Mouse (Mus musculus) forebrain, embryonic 11.5 days (tissue): Measurements from ENCODE around the gene Exoc4. TPM values are rescaled to one million over a fixed set of nuclear protein-coding genes. Genes with fewer than 3 reads are reported as not detected.

Experiments used
- ATAC-seq: fragments of 200-750 bp; cut with Nextera tagmentation; replicated peaks from 2 replicates; pipeline ENCODE4 v1.8.0; 2017; ENCODE audit warnings: moderate TSS enrichment; ENCODE audit not compliant: low FRiP score
- DNase-seq: peaks from one replicate; pipeline ENCODE4 v3.0.0-alpha.2; 2017; ENCODE audit warnings: low spot score
- H3K27ac ChIP-seq: fragments of 300-500 bp; sonication (generic); 2 replicates; pipeline ENCODE4 v1.5.1; 2014; ENCODE audit warnings: low read depth, low read length
- H3K27me3 ChIP-seq: fragments of 300-500 bp; sonication (generic); 2 replicates; pipeline ENCODE4 v1.6.1; 2014; ENCODE audit warnings: mild to moderate bottlenecking, low read length, mixed read lengths; ENCODE audit not compliant: control insufficient read depth, insufficient read depth
- H3K36me3 ChIP-seq: fragments of 300-500 bp; sonication (generic); 2 replicates; pipeline ENCODE4 v1.6.1; 2014; ENCODE audit warnings: mild to moderate bottlenecking, low read length, moderate library complexity, mixed read lengths; ENCODE audit not compliant: control insufficient read depth, insufficient read depth
- H3K4me1 ChIP-seq: fragments of 300-500 bp; sonication (generic); replicated peaks from 2 replicates; pipeline ENCODE4 v1.6.1; 2014; ENCODE audit warnings: low read length, mixed read lengths; ENCODE audit not compliant: control insufficient read depth, insufficient read depth
- H3K4me2 ChIP-seq: fragments of 300-500 bp; sonication (generic); 2 replicates; pipeline ENCODE4 v1.6.1; 2014; ENCODE audit warnings: low read depth, mild to moderate bottlenecking, low read length, moderate library complexity, mixed read lengths; ENCODE audit not compliant: severe bottlenecking
- H3K4me3 ChIP-seq: fragments of 300-500 bp; sonication (generic); 2 replicates; pipeline ENCODE4 v1.5.1; 2014; ENCODE audit warnings: low read depth, low read length
- H3K9ac ChIP-seq: fragments of 300-500 bp; sonication (generic); 2 replicates; pipeline ENCODE4 v1.6.1; 2014; ENCODE audit warnings: low read length
- H3K9me3 ChIP-seq: fragments of 300-500 bp; sonication (generic); 2 replicates; pipeline ENCODE4 v1.6.1; 2016; ENCODE audit warnings: low read length, mixed read lengths; ENCODE audit not compliant: control insufficient read depth
- WGBS: fragments of 180-500 bp; shearing (Covaris S2); extraction: QIAGEN DNeasy Blood & Tissue Kit; methylation state at CpG from one replicate; pipeline ENCODE4 v1.1.7; 2014; 5-methylcytosine and 5-hydroxymethylcytosine counted together
- polyA plus RNA-seq: library from polyadenylated mRNA; unstranded; fragments of >200 nt; fragmentation: Nextera tagmentation; extraction: Ambion mirVana; gene quantifications from 2 replicates; pipeline ENCODE4 v1.2.1, GENCODE M21; 2014

Gene Exoc4
- polyA plus RNA-seq, 1 experiment from 2014 or later: 41.2 TPM

DNA sequence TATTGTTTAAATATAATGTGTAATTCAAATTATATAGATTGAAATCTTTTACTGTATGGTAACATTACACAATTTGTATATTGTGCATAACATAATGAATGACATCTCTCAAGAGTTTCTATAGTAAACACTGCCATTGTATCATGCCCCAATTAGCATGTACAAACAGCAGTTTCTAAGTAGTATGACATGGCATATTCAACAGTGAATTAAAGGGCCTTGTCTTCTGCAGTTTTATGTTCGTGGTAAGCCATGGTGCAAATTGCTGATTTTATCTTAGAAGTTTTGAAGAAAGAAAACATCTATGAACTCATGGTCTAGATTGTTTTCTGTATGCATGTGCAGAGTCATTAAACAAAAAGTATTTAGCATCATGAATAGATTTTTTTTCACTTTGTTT lies 79.4 kb downstream of the Exoc4 start:
- Histone ChIP-seq H3K9ac (no peak overlapping the region), H3K9me3 (no peaks in the 10 kb centered on the region), H3K27ac (no peak overlapping the region), H3K36me3 (no peaks in the 10 kb centered on the region), H3K4me2 (no peak overlapping the region), H3K4me1 (no peaks in the 10 kb centered on the region), H3K4me3 (no peak overlapping the region), H3K27me3 (no peaks in the 10 kb centered on the region)
- no peak for ATAC-seq
- DNase-seq: no peak
- 53% methylated on average over 1 of the region's 1 CpGs for WGBS

DNA sequence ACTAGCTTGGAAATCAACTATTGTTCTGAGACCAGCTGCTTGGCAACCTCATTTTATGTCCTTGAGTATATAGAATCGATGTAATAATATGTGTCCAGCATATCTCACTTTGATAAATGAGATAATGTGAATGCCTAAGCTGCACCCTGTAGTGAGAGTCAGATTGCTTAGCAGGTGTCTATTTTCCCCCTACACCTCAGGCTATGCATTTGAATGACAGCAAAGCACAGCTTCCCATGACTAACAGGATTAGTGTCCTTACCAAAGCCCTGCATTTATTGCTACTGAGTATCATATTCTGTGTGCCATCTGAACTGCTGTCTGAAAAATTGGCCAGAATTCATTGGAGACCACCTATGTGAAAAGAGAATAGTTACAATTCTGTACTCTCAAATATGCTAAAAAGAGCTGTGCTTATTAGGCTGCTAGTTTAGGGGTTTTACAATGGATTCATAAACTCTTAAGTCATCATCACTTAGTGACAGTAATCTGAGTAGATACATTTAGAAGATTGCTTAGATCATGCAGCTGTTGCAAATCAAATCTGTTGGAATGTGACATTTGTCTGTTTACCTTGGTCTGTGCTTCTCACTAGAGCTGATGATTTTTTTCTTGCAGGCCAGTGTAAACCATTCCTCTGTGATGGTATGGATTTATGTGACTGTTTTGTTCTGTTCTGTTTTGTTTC lies 98.3 kb downstream of the Exoc4 start:
- Histone ChIP-seq H3K4me3 (no peak overlapping the region), H3K36me3 (no peaks in the 10 kb centered on the region), H3K4me2 (no peak overlapping the region), H3K9ac (no peak overlapping the region), H3K27ac (no peak overlapping the region), H3K9me3 (no peaks in the 10 kb centered on the region), H3K4me1 (no peaks in the 10 kb centered on the region), H3K27me3 (no peaks in the 10 kb centered on the region)
- ATAC-seq (no peak), DNase-seq (no peak)
- 44% methylated on average over 1 of the region's 1 CpGs for WGBS

DNA sequence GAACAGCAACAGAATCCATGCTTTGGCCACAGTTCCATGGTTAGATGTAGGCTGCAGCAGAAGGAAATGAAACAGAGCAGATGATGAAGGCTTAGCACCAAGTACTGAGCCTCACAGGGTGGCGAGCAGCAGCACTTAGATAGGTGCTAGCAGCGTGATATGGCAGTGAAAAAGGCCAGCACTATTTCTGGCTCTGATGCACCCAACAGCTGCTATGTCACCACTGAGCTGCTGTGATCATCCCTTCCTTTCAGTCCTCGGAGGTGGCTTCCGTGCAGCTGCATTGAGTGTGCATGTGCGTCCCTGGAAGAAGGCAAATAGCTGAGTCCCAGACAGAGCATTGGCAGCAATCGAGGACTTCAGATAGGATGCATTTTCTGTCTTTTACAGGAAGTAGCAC lies 112.7 kb downstream of the Exoc4 start:
- no peaks in the 10 kb centered on the region for H3K27me3 ChIP-seq
- H3K9me3 ChIP-seq: no peaks in the 10 kb centered on the region
- H3K36me3 ChIP-seq: no peaks in the 10 kb centered on the region
- no peaks in the 10 kb centered on the region for H3K4me1 ChIP-seq
- DNase-seq (no peak), ATAC-seq (no peak)
- no peak overlapping the region for H3K9ac ChIP-seq
- H3K4me3 ChIP-seq: no peak overlapping the region
- H3K27ac ChIP-seq: no peak overlapping the region
- whole genome bisulfite sequencing: 90% methylated on average over 6 of the region's 6 CpGs
- no peak overlapping the region for H3K4me2 ChIP-seq

DNA sequence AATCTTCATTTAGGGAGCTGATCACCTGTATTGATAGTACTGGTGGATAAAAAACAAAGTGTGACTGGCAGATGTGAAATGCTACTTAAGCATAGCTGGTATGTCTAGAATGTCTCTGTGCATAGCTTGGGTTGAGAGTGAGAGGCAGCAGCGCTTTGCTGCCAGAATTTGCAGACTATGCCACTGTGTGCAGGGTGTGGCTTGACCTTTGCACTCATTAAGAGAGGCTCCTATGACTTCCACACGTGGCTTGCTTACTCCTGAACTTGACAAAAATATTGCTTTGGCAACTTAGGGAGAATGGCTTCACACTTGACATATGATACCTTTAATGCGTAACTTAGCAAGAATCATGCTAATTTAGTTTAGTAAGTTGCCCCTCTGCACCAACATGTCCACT lies 131.6 kb downstream of the Exoc4 start:
- ATAC-seq (no peak), DNase-seq (no peak)
- Histone ChIP-seq H3K36me3 (no peaks in the 10 kb centered on the region), H3K27me3 (no peaks in the 10 kb centered on the region), H3K4me3 (no peak overlapping the region), H3K9ac (no peak overlapping the region), H3K27ac (no peak overlapping the region), H3K4me2 (no peak overlapping the region), H3K4me1 (no peaks in the 10 kb centered on the region), H3K9me3 (no peaks in the 10 kb centered on the region)
- WGBS: 67% methylated on average over 3 of the region's 3 CpGs

DNA sequence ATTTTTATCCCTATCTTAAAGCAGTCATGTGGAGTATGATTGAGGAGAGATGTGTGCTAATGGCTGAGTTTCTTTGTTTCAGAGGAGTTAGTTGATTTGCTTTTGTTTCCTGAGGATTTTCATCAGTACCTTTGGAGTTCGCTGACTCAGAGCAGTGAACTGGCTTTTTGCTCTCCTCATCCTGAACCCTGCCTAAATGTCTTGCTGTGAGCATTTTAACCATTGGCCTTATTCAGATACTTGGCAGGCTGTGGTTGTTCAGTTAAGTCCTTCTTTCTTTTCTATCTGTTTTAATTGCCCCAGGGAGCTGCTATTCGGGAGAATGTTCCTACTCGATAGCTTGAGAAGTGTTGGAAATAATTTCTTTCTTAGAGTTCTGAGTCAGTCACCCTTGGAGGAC lies 133.3 kb downstream of the Exoc4 start:
- no peak overlapping the region for H3K9ac ChIP-seq
- no peaks in the 10 kb centered on the region for H3K4me1 ChIP-seq
- H3K9me3 ChIP-seq: no peaks in the 10 kb centered on the region
- no peak overlapping the region for H3K4me2 ChIP-seq
- 25% methylated on average over 3 of the region's 3 CpGs for WGBS
- H3K27me3 ChIP-seq: no peaks in the 10 kb centered on the region
- ATAC-seq (no peak), DNase-seq (no peak)
- no peak overlapping the region for H3K27ac ChIP-seq
- H3K4me3 ChIP-seq: no peak overlapping the region
- H3K36me3 ChIP-seq: no peaks in the 10 kb centered on the region

DNA sequence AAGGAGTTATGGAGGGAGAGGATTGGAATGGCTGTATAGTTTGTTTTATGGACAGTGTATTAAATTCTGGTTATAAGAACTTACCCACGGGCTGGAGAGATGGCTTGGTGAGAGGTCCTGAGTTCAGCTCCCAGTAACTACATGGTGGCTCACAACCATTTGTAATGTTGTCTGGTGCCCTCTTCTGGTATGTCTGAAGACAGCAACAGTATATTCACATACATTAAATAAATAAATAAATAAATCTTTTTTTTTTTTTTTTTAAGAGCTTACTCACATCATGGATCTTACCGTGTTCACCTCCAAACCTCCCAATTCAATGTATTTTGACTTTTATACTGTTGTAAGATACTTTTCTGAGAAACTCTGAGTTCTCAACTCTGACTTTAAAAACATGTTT lies 143.1 kb downstream of the Exoc4 start:
- Histone ChIP-seq H3K9me3 (no peaks in the 10 kb centered on the region), H3K4me1 (no peaks in the 10 kb centered on the region), H3K9ac (no peak overlapping the region), H3K27ac (no peak overlapping the region), H3K4me2 (no peak overlapping the region), H3K36me3 (no peaks in the 10 kb centered on the region), H3K4me3 (no peak overlapping the region), H3K27me3 (no peaks in the 10 kb centered on the region)
- no peak for DNase-seq
- 92% methylated on average over 2 of the region's 2 CpGs for WGBS
- ATAC-seq: no peak

DNA sequence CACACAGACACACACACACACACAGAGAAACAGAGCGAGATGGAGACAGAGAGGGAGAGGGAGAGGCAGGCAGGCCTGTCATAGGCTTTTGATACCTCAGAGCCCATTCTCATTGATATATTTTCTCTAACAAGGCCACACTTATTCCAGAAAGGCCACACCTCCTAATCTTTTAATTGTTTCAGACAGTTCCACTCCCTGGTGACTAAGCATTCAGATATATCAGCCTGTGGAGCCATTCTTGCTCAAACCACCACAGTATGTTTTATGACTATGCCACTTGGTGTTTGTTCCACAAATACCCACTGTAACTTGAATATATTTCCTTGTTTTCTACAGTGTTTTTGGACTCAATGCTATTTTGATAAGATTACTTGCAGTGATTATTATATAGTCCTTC lies 150.6 kb downstream of the Exoc4 start:
- no peaks in the 10 kb centered on the region for H3K9me3 ChIP-seq
- no peak overlapping the region for H3K27ac ChIP-seq
- ATAC-seq: no peak
- WGBS: no CpG with 5 or more reads among the region's 1 CpGs
- no peak for DNase-seq
- no peak overlapping the region for H3K4me3 ChIP-seq
- no peaks in the 10 kb centered on the region; the same call in 1 of the 2 replicates for H3K4me1 ChIP-seq
- H3K36me3 ChIP-seq: no peaks in the 10 kb centered on the region
- H3K27me3 ChIP-seq: no peaks in the 10 kb centered on the region
- no peak overlapping the region for H3K9ac ChIP-seq
- H3K4me2 ChIP-seq: no peak overlapping the region

DNA sequence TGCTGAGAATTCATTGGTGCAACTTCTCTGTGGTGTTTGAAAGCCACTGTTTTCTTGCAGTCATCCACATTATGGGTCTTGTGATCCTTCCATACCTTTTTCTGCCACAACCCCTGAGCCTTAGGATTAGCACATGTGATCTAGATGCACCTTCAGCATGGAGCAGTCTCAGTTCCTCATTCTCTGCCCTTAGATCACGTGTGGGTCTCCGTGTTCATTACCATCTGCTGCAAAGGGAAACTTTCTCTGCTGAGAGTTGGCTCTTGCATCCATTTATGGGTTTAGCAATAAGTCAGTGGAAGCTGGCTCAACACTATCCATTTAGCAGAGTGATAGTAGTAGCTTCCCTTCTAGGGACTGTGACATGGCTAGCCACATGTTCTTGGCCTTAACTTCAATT lies 152.3 kb downstream of the Exoc4 start:
- Histone ChIP-seq H3K4me2 (no peak overlapping the region), H3K36me3 (no peaks in the 10 kb centered on the region), H3K9ac (no peak overlapping the region), H3K27me3 (no peaks in the 10 kb centered on the region), H3K4me3 (no peak overlapping the region), H3K27ac (no peak overlapping the region), H3K9me3 (no peaks in the 10 kb centered on the region), H3K4me1 (no peaks in the 10 kb centered on the region; the same call in 1 of the 2 replicates)
- WGBS: 93% methylated on average over 2 of the region's 2 CpGs
- ATAC-seq: no peak
- no peak for DNase-seq

DNA sequence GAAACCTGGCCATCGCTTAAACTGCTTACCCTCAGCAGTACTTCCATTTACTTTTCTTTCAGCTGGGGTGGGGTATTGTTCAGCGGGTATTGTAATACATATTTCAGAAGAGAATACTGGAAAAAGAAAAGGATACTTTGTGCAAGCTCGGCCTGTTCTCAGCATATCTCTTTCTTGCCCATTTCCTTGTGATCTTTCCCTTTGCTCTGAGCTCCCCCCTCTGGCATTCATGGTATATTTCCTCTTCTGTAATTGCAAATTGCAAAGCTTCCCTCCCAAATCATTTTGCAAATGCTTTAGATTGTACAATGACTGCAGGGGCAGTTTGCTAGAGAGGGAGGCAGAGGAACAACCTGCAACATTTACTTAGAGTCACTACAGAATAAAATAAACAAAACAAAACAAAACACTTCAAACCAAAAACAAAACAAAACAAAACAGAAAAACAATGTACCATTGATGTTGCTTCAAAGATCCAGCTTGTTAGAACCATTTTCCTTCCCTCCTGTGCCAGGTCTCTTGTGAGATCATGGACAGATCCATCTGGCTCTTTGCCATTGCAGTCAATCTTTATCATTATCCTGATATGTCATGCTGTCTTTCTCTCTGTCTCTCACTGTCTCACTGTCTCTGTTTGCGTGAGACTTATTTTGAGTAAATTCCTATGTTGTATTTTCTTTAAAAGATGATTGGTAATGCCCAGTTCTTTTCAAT lies 156.8 kb downstream of the Exoc4 start:
- H3K4me3 ChIP-seq: no peak overlapping the region
- no peaks in the 10 kb centered on the region for H3K36me3 ChIP-seq
- H3K9ac ChIP-seq: no peak overlapping the region
- no peaks in the 10 kb centered on the region for H3K9me3 ChIP-seq
- no peaks in the 10 kb centered on the region; the same call in 1 of the 2 replicates for H3K4me1 ChIP-seq
- ATAC-seq (no peak), DNase-seq (no peak)
- no peaks in the 10 kb centered on the region for H3K27me3 ChIP-seq
- H3K4me2 ChIP-seq: no peak overlapping the region
- WGBS: 54% methylated on average over 4 of the region's 4 CpGs
- no peak overlapping the region for H3K27ac ChIP-seq
